In genomic region chr7:29270445-29270844, GRCm38 (mm10) we compare ENCODE assay signal across 15 mouse cellular contexts. TPM values are rescaled to one million over a fixed set of nuclear protein-coding genes. Genes with fewer than 3 reads are reported as not detected.
"Had no signal": no experiment of that assay in that cellular context is flagged by ENCODE, and none has a peak within 500 bp of the region (broad histone marks: within the 10 kb centered on the region; RNA-seq: fewer than 3 reads in every experiment).

No protein-coding gene starts in this region.

- DNase-seq: kidney, adult 11 months; kidney, postnatal 14 days; liver, embryonic 13.5 days; liver, postnatal 0 days; retina, postnatal 1 day; right cerebral cortex, postnatal 4 days; spleen, adult 18-20 months; thymus, postnatal 25 days had no signal

- H3K9me3 ChIP-seq: kidney, embryonic 15.5 days; limb, embryonic 15.5 days; liver, embryonic 13.5 days; neural tube, embryonic 13.5 days had no signal

- H3K27ac ChIP-seq: kidney, embryonic 15.5 days; liver, embryonic 13.5 days; neural tube, embryonic 13.5 days had no signal

- H3K9ac ChIP-seq: kidney, embryonic 15.5 days; limb, embryonic 15.5 days; liver, embryonic 13.5 days; liver, postnatal 0 days; neural tube, embryonic 13.5 days had no signal

- H3K36me3 ChIP-seq: kidney, embryonic 15.5 days; limb, embryonic 15.5 days; liver, embryonic 13.5 days; neural tube, embryonic 13.5 days had no signal

- H3K4me3 ChIP-seq: kidney, embryonic 15.5 days; limb, embryonic 15.5 days; liver, embryonic 13.5 days; neural tube, embryonic 13.5 days had no signal

- H3K4me1 ChIP-seq: liver, embryonic 13.5 days; neural tube, embryonic 13.5 days had no signal

- H3K27me3 ChIP-seq: kidney, embryonic 15.5 days; limb, embryonic 15.5 days; liver, embryonic 13.5 days; neural tube, embryonic 13.5 days had no signal

- H3K4me2 ChIP-seq: kidney, embryonic 15.5 days; limb, embryonic 15.5 days; liver, embryonic 13.5 days; midbrain, embryonic 11.5 days; neural tube, embryonic 13.5 days had no signal

- ATAC-seq: liver, postnatal 0 days; midbrain, embryonic 16.5 days had no signal

RNA-seq across cellular contexts. Expression of gene 2200002D01Rik, which starts 22.2 kb away (rescaled TPM):
- total RNA-seq: left cerebral cortex, adult 8-10 months; left cerebral cortex, postnatal 25 days had no signal
